Mouse (Mus musculus): ENCODE measurements at regions not wholly inside any gene's neighbourhood (a gene's known extent, or its start where the extent isn't known, plus 50 kb on each side); places are given as distances from the start of the nearest gene placed in this dataset.

DNA sequence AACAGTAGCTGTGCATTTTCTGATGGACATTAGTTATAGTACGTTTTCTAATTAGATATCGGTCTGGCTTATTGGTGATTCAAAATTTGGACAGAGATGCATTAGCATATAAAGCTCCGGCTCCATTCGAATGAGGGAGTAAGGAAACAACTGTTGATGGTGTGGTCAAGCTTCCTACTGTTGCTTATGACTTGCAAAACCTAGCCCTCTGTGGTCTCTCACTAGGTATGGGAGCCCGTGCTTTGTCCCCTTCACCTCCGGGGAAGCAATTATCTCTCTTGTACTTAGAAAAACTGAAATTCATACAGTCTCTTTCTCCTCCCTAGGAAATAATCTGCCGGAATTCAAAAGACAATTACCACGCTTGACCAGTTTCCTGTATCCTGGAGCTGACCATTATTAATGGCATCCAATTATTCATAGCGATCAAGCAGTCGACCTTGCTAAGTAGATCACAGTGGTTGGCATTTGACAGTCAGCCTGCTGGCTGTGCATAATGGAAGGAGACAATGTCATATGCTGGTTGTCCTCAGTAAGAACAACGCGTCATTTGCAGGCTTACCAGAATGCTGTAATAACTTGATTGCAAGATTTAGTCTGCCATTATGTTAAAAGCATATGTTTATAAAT lies 264.4 kb upstream of the Fam98a start:
- no peak overlapping the region for H3K27ac ChIP-seq (replicated peaks; ENCODE audit: low read depth, low read length)
- no peak overlapping the region for H3K4me3 ChIP-seq (ENCODE audit: insufficient read depth, low read depth, low read length)
- no peaks in the 10 kb centered on the region for H3K4me1 ChIP-seq (ENCODE audit: control insufficient read depth, insufficient read depth, insufficient read length, low read length)

DNA sequence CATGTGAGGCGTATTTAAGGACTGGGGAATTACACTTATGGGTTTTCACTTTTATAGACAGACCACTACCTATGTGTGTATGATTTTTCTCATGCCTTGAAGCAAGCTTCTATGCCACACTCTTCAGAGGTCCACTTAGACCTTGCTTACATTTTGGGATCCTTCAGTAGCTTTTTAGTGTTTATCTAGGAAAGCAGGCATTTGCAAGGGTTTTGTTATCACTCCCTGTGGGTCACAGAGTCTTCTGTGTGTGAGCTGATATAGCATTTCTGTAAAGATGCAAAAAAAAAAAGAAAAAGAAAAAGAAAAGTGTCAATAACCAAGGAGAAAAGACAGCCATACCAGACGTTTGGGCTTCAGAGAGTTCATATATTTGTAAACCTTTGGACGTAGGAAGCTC lies 260.4 kb upstream of the Fam98a start:
- H3K4me1 ChIP-seq (ENCODE audit: control insufficient read depth, insufficient read depth, insufficient read length, low read length), result no peaks in the 10 kb centered on the region
- no peak overlapping the region for H3K4me3 ChIP-seq (ENCODE audit: insufficient read depth, low read depth, low read length)
- no peak overlapping the region for H3K27ac ChIP-seq (replicated peaks; ENCODE audit: low read depth, low read length)

DNA sequence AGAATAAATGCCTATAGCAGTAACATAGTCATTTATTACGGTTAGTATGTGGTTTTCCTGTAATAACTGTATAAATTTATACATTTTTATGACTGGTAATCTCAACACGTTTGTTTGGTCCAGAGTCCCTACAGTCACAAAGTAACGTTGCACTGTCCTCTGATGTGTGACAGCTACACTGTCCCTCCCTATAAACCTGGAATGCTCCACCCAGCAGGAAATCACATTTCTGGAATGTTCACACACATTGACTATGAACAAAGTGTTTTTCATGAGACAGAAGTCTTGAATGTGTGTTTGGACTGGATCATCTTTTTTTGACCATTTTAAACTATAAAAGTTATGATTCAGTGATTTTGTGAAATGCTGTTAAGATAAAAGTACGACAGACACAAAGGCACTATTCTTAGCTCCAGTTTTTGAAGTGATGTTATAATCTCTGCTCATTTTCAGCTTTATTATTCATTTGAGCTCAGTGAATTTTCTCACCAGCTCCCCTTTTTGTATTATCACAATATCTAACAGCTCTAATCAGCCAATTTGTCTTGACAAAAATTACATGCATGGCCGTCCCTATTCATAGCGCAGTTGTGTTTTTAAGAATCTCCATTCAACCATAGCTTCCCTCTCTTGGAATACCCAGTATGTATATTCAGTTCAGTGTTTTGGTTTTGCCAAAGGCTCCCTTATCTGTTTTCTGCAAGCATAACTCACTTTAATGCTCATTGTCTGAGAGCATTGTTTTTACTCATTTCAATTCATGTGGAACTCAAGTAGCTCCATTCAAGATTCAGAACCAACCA lies 257.0 kb upstream of the Fam98a start:
- no peak overlapping the region for H3K27ac ChIP-seq (replicated peaks; ENCODE audit: low read depth, low read length)
- H3K4me1 ChIP-seq (ENCODE audit: control insufficient read depth, insufficient read depth, insufficient read length, low read length), result no peaks in the 10 kb centered on the region
- H3K4me3 ChIP-seq (ENCODE audit: insufficient read depth, low read depth, low read length), result no peak overlapping the region

DNA sequence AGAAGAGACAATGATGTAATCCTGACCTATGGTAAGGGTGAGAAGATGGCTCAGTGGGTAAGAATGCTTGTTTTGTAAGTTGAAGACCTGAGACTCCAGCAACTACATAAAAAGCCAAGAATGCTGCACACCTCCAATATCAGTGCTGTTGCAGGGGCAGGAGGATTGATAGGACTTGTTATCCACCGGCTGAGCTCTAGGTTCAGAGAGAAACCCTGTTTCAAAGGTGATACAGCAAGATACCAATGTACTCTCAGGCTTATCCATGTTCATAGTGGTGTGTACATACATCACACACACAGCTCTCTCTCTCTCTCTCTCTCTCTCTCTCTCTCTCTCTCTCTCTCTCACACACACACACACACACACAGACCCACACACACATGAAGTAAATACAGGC lies 256.3 kb upstream of the Fam98a start:
- no peak overlapping the region for H3K27ac ChIP-seq (replicated peaks; ENCODE audit: low read depth, low read length)
- H3K4me1 ChIP-seq (ENCODE audit: control insufficient read depth, insufficient read depth, insufficient read length, low read length), result no peaks in the 10 kb centered on the region

DNA sequence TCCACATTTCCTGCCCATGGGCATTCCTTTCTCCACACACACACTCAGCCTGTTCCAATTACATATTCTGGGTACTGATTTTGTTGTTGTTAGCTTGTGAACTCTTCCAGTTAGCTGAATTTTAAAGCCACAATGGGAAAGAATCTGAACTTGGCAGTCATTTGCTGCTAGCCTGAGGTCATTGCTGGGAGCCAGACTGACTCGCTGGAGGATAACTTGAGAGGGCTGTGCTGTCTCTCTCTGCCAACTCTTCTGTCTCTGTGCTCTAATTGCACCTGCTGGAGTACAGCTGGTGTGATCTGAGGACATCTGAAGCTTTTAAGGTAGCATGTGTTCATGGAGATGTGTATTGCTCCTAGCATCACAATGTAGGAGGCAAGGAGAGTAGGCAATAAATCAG lies 252.6 kb upstream of the Fam98a start:
- H3K27ac ChIP-seq (replicated peaks; ENCODE audit: low read depth, low read length), result no peak overlapping the region

More for the DNA sequence above, 256.3 kb upstream of the Fam98a start:
- H3K4me3 ChIP-seq (ENCODE audit: insufficient read depth, low read depth, low read length), result no peak overlapping the region

DNA sequence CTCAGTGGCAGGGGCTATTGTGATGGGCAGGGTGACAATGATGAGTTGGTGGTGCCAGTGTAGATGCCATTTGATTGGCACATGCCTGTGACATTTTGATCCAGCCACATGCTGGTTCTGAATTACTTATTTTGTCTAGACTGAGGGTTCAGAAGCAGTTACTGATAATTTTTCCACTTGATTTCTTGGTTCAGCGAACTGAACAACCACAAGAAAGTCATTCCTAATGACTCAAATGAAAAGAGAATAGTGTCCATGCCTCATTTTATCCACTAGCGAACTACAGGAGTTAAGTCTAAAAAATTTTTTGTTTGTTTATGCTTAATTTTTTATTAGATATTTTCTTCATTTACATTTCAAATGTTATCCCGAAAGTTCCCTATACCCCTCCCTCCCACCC lies 244.6 kb upstream of the Fam98a start:
- Histone ChIP-seq H3K4me3 (ENCODE audit: insufficient read depth, low read depth, low read length) (no peak overlapping the region), H3K27ac (replicated peaks; ENCODE audit: low read depth, low read length) (no peak overlapping the region), H3K4me1 (ENCODE audit: control insufficient read depth, insufficient read depth, insufficient read length, low read length) (no peaks in the 10 kb centered on the region)

More for the DNA sequence above, 252.6 kb upstream of the Fam98a start:
- Histone ChIP-seq H3K4me1 (ENCODE audit: control insufficient read depth, insufficient read depth, insufficient read length, low read length) (no peaks in the 10 kb centered on the region), H3K4me3 (ENCODE audit: insufficient read depth, low read depth, low read length) (no peak overlapping the region)

DNA sequence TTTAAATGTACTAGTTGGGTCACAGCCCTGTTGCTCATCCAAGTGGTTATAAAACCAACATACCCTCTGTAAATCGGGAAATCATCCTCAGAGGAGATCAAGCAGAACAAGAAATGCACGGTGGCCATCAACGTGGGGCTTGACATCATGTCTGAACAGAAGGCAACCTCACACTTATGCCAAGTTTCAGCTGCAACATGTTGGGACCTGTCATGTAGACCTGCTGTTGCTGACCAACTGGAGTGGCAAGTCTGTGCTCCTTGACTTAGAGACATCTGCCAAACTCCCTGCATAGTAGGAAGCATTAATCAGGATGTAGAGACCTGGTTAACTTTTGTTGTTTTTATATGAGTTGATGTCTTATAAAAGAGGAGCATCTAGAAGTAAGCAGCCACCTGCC lies 244.0 kb upstream of the Fam98a start:
- H3K4me3 ChIP-seq (ENCODE audit: insufficient read depth, low read depth, low read length), result no peak overlapping the region
- H3K4me1 ChIP-seq (ENCODE audit: control insufficient read depth, insufficient read depth, insufficient read length, low read length), result no peaks in the 10 kb centered on the region
- no peak overlapping the region for H3K27ac ChIP-seq (replicated peaks; ENCODE audit: low read depth, low read length)

DNA sequence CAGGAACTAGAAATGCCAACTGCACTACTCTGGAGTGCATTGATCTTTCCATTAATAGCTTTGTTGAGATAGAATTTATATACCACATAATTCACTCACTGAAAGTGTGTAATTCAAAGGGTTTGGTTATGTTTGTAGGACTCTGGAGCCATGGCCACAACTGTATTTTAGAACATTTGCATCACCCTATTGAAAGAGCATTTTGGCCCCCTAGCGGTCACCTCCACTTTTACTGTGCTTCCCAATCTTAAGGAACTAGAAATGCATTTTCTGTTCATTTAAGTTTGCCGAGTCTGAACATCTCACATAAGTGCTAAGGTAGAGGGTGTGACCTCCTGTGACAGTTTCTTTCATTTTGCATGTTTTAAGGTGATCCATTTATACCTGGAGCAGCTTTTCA lies 228.0 kb upstream of the Fam98a start:
- no peak overlapping the region for H3K27ac ChIP-seq (replicated peaks; ENCODE audit: low read depth, low read length)
- H3K4me3 ChIP-seq (ENCODE audit: insufficient read depth, low read depth, low read length), result no peak overlapping the region
- no peaks in the 10 kb centered on the region for H3K4me1 ChIP-seq (ENCODE audit: control insufficient read depth, insufficient read depth, insufficient read length, low read length)

DNA sequence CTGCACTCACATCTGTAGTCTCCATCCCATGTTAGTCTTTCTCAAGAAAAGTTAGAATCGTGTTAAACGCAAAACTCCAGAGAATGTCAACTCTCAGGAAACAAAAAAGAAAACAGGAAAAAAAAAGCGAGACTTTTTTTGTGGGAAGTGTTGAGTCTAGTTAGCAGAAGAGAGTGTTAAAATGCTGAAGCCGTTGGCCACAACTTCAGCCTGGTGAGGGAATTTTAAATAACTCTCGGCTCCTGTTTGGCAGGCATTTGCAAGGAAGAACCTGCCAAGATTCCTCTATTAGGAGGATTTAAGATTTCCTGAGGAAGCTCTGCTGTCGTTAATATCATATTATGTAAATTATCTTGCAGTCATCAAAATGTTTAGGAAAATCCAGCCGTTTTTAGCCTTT lies 224.9 kb upstream of the Fam98a start:
- Histone ChIP-seq H3K4me1 (ENCODE audit: control insufficient read depth, insufficient read depth, insufficient read length, low read length) (no peaks in the 10 kb centered on the region), H3K27ac (replicated peaks; ENCODE audit: low read depth, low read length) (no peak overlapping the region), H3K4me3 (ENCODE audit: insufficient read depth, low read depth, low read length) (no peak overlapping the region)

DNA sequence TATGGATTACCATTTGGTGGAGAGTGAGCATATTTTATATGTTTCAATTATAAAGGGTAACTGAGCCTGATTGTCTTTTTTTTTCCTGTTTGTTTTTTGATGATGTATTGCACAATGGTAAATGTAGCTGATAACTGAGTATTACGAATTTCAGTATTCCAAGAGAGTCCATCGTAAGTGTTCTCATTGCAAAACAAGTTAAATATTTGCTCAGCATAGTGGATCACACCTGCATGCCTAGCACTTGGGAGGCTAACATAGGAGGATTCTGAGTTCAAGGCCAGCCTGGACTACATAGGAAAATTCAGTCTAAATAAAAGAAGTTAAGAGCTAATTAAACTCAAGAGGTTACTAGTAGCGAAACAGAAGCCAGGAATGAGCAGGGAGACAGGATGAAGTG lies 223.8 kb upstream of the Fam98a start:
- H3K4me3 ChIP-seq (ENCODE audit: insufficient read depth, low read depth, low read length), result no peak overlapping the region
- H3K4me1 ChIP-seq (ENCODE audit: control insufficient read depth, insufficient read depth, insufficient read length, low read length), result no peaks in the 10 kb centered on the region
- H3K27ac ChIP-seq (replicated peaks; ENCODE audit: low read depth, low read length), result no peak overlapping the region

DNA sequence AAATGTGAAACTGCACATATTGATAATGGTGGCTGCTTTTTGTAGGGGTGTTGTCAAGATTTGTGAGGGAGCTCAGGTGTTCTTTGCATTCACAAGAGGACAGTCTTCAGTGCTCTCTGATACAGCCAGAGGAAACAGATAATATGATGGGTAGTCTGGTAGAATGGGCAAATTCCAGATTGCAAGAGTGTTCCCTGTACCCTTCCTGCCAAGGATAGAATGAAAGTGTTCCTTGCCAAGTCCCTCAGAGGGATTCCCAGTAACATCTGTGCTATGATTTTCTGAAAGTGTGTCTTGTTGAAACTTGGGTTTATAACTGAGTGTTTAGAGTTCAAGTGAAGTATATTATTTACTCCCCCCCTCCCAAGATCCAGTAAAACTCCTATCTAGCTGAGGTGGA lies 221.1 kb upstream of the Fam98a start:
- no peak overlapping the region for H3K27ac ChIP-seq (replicated peaks; ENCODE audit: low read depth, low read length)
- H3K4me3 ChIP-seq (ENCODE audit: insufficient read depth, low read depth, low read length), result no peak overlapping the region
- H3K4me1 ChIP-seq (ENCODE audit: control insufficient read depth, insufficient read depth, insufficient read length, low read length), result no peaks in the 10 kb centered on the region

DNA sequence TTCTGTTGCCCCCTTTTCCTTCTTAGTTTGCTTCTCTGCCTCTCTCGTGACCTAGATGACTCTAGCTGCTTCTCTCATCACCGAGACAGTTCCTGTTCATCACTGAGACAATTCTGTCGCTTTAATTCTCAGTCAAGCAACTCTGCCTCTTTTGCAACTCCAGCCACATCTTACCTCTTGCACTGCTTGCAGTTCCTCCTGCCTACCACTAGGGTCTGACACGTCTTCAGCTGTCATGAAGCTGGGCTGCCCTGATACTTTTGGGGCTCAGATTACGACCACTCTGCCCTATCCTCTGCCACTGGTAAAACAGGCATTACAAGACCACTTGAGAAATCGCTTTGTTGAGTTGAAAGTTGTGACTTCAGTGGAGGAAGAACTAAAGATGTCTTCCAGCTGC lies 216.9 kb upstream of the Fam98a start:
- Histone ChIP-seq H3K4me1 (ENCODE audit: control insufficient read depth, insufficient read depth, insufficient read length, low read length) (no peaks in the 10 kb centered on the region), H3K4me3 (ENCODE audit: insufficient read depth, low read depth, low read length) (no peak overlapping the region), H3K27ac (replicated peaks; ENCODE audit: low read depth, low read length) (no peak overlapping the region)

DNA sequence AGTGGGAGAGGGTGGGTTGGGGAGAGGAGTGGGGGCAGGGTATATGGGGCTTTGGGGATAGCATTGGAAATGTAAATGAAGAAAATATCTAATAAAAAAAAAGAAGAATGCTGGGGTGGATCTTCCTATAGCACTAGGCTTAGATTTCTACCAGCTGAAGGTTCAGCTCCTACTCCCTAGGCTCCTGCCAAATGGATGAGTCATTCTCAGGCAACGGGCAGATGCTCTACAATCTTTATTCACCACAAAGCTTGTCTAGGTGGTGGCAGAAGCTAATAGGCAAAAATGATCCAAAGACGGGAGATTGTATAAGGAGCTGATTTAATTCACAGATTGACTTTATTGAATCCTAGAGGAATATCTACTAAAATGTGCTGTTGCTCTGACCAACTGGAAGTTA lies 211.6 kb upstream of the Fam98a start:
- H3K4me1 ChIP-seq (ENCODE audit: control insufficient read depth, insufficient read depth, insufficient read length, low read length), result no peaks in the 10 kb centered on the region
- no peak overlapping the region for H3K27ac ChIP-seq (replicated peaks; ENCODE audit: low read depth, low read length)
- no peak overlapping the region for H3K4me3 ChIP-seq (ENCODE audit: insufficient read depth, low read depth, low read length)

DNA sequence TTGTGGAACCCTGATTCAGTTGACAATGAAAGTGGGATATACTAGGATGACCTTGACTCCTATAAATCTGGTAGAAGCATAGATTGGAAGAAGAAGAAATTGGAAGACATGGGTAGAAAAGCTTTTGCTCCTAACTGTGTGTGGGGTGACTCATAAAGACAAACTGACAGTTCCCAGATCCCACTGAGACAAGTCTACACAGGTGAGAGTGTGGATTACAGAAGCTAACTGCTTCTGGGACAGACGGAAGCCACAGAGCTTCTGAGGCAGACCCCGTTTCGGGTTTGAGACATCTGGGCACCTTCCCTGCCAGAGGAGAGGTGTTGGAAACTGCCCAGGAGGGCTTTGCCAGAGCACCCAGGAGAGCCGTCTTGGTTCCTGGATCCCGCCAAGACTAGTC lies 204.7 kb upstream of the Fam98a start:
- Histone ChIP-seq H3K4me3 (ENCODE audit: insufficient read depth, low read depth, low read length) (no peak overlapping the region), H3K4me1 (ENCODE audit: control insufficient read depth, insufficient read depth, insufficient read length, low read length) (no peaks in the 10 kb centered on the region), H3K27ac (replicated peaks; ENCODE audit: low read depth, low read length) (no peak overlapping the region)

DNA sequence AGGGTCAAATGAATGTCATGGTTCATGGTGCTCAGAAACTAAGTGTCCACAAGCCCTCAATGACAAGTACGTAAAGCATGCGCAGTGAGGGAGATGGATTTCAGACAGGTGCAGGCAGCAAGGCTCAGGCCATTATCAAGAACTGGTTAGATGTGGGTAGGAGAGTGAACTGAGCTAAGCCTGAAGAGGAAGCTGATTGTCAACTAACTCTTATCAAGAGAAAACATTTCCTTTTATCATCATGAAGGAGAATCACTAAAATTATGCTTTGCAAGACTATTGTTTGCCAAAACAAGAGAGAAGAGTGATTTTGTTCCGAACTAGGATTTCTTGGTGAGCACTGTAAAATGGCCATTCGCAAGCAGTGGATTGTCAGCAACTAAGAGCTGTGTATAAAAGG lies 164.7 kb upstream of the Fam98a start:
- Histone ChIP-seq H3K4me3 (ENCODE audit: insufficient read depth, low read depth, low read length) (no peak overlapping the region), H3K4me1 (ENCODE audit: control insufficient read depth, insufficient read depth, insufficient read length, low read length) (no peaks in the 10 kb centered on the region), H3K27ac (replicated peaks; ENCODE audit: low read depth, low read length) (no peak overlapping the region)

DNA sequence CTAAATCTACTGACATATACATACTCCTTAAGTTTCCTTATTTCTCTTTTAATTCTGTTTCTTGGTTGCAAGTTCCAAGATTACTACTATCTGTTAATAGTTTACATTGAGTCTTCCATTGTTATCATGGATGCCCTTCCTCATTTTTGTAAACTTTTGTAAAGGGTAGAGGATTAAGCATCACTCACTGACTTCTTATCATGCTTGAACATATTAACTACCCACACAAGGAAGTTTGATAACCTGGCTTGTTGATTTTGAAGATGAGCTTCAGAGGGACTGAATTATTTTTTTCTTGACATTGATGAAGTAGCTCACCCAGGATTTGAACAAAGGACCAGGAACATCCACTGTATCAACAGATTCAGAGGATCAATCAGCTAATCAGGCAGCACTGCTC lies 162.8 kb upstream of the Fam98a start:
- no peak overlapping the region for H3K27ac ChIP-seq (replicated peaks; ENCODE audit: low read depth, low read length)
- H3K4me1 ChIP-seq (ENCODE audit: control insufficient read depth, insufficient read depth, insufficient read length, low read length), result no peaks in the 10 kb centered on the region
- no peak overlapping the region for H3K4me3 ChIP-seq (ENCODE audit: insufficient read depth, low read depth, low read length)
